8 mouse cellular contexts compared by ENCODE assay signal in the genomic region with DNA sequence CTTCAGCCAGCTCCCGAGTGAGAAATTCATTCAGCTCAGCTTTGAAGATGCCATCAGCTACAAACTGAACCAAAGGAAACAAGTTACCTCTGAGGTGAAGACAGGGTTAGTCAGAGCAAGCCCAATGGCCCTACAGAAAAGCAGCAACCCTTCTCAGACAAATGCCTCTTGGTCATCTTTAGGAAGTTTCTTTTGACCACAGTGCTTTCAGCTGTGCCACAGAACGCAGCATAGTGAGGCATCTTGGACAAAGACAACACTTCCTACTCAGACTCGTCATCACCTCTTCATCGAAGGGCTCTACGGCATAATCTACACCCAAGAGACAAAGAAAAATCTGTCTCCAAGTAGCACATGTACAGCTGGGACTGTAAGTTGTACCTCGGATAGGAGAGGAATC. TPM values are rescaled to one million over a fixed set of nuclear protein-coding genes. Genes with fewer than 3 reads are reported as not detected.
DNase-seq lines count a peak whose midpoint lies in the region; ATAC-seq and TF ChIP-seq lines count a peak whose summit lies in the region.

No protein-coding gene starts in this region.

- peak overlapping the region; percentile 92 for H3K4me2 ChIP-seq in heart, embryonic 11.5 days
- peak overlapping the region; percentile 91 for H3K4me2 ChIP-seq in heart, postnatal 0 days (ENCODE audit: low read depth, low read length)

- WGBS in heart, embryonic 11.5 days (ENCODE audit: insufficient replicate concordance) = 0% methylated on average over 6 of the region's 6 CpGs
- 1% methylated on average over 6 of the region's 6 CpGs for WGBS in heart, postnatal 0 days
- WGBS in midbrain, embryonic 10.5 days = 6% methylated on average over 6 of the region's 6 CpGs

- H3K9me3 ChIP-seq in heart, embryonic 11.5 days (replicated peaks; ENCODE audit: control insufficient read depth, low read length) = no peaks in the 10 kb centered on the region
- H3K9me3 ChIP-seq in ES-E14 (ENCODE audit: control insufficient read depth, insufficient read depth, low read depth, low read length) = no peaks in the 10 kb centered on the region
- no peaks in the 10 kb centered on the region for H3K9me3 ChIP-seq in heart, postnatal 0 days (replicated peaks; ENCODE audit: control insufficient read depth, low read length)
- no peaks in the 10 kb centered on the region for H3K9me3 ChIP-seq in midbrain, embryonic 10.5 days (replicated peaks)

- peaks cover 36% of the 10 kb centered on the region for H3K36me3 ChIP-seq in heart, embryonic 11.5 days (ENCODE audit: control insufficient read depth, insufficient read depth, low read length)
- peaks cover 52% of the 10 kb centered on the region for H3K36me3 ChIP-seq in ES-E14 (ENCODE audit: control insufficient read depth, insufficient read depth, low read length, poor library complexity, severe bottlenecking)
- H3K36me3 ChIP-seq in heart, postnatal 0 days (replicated peaks; ENCODE audit: control insufficient read depth, insufficient read depth, low read length) = peaks cover 43% of the 10 kb centered on the region
- peaks cover 50% of the 10 kb centered on the region for H3K36me3 ChIP-seq in midbrain, embryonic 10.5 days

- peak overlapping the region; percentile 98 for H3K9ac ChIP-seq in heart, embryonic 11.5 days (ENCODE audit: low read depth, low read length)
- H3K9ac ChIP-seq in ES-E14 (ENCODE audit: insufficient read depth, low read depth, low read length, poor library complexity, severe bottlenecking) = peak overlapping the region; percentile 98
- H3K9ac ChIP-seq in heart, postnatal 0 days (replicated peaks; ENCODE audit: low read depth, low read length) = peak overlapping the region; percentile 87

- TF ChIP-seq EP300 in heart, postnatal 0 days (IDR thresholded peaks at IDR 0.05; ENCODE audit: low read depth) = no peak

- peaks cover 26% of the 10 kb centered on the region for H3K4me1 ChIP-seq in heart, embryonic 11.5 days (ENCODE audit: control insufficient read depth, insufficient read depth, low read length)
- peaks cover 0 to 11% of the 10 kb centered on the region in 2 experiments; a peak in 1 of 4 replicates for H3K4me1 ChIP-seq in ES-E14 (ENCODE audit: control insufficient read depth in 2 of 2, insufficient read depth in 2 of 2, low read length in 2 of 2, poor library complexity in 1 of 2)
- H3K4me1 ChIP-seq in heart, postnatal 0 days (ENCODE audit: control insufficient read depth, insufficient read depth) = peaks cover 7% of the 10 kb centered on the region; the same call in 1 of the 2 replicates
- H3K4me1 ChIP-seq in midbrain, embryonic 10.5 days = peaks cover 40% of the 10 kb centered on the region

- TF ChIP-seq CTCF in heart, postnatal 0 days (IDR thresholded peaks at IDR 0.05; ENCODE audit: low read depth) = no peak

- peak overlapping the region; percentile 92 for H3K4me3 ChIP-seq in heart, embryonic 11.5 days (ENCODE audit: low read depth, low read length)
- H3K4me3 ChIP-seq in ES-E14 (ENCODE audit: insufficient read depth in 1 of 2, low read depth in 1 of 2, low read length in 2 of 2, poor library complexity in 1 of 2, severe bottlenecking in 1 of 2) = peak overlapping the region; percentile 91 to 95
- peak overlapping the region; percentile 62 for H3K4me3 ChIP-seq in heart, postnatal 0 days (ENCODE audit: low read depth, low read length)
- peak overlapping the region; percentile 94 for H3K4me3 ChIP-seq in midbrain, embryonic 10.5 days

- no peaks in the 10 kb centered on the region; the same call in 1 of the 2 replicates for H3K27me3 ChIP-seq in heart, embryonic 11.5 days (ENCODE audit: control insufficient read depth, insufficient read depth, low read length)
- no peaks in the 10 kb centered on the region for H3K27me3 ChIP-seq in heart, postnatal 0 days (ENCODE audit: control insufficient read depth, insufficient read depth, low read length)
- no peaks in the 10 kb centered on the region for H3K27me3 ChIP-seq in midbrain, embryonic 10.5 days (ENCODE audit: low read depth, poor library complexity, severe bottlenecking)

- peak overlapping the region; percentile 86 for H3K27ac ChIP-seq in heart, embryonic 11.5 days (ENCODE audit: low read depth, low read length)
- H3K27ac ChIP-seq in ES-E14 (ENCODE audit: insufficient read depth, low read depth, low read length, poor library complexity, severe bottlenecking) = peak overlapping the region; percentile 85; the same call in 1 of the 2 replicates
- peak overlapping the region; percentile 81 for H3K27ac ChIP-seq in heart, postnatal 0 days (ENCODE audit: low read depth)
- H3K27ac ChIP-seq in midbrain, embryonic 10.5 days (replicated peaks) = peak overlapping the region; percentile 95

- no peak for DNase-seq in heart, postnatal 4 days
- DNase-seq in ES-E14 (ENCODE audit: low read depth, low spot score) = no peak
- no peak for DNase-seq in heart, postnatal 0 days (ENCODE audit: low spot score)
- no peak for DNase-seq in midbrain, embryonic 10.5 days (ENCODE audit: low spot score)
- DNase-seq in embryo, embryonic 10.5 days (ENCODE audit: low spot score) = no peak
- DNase-seq in testis, postnatal 10 days (ENCODE audit: low spot score) = no peak
- DNase-seq in thymus, postnatal 10 days (ENCODE audit: low spot score in 2 of 2) = no peak

- in situ Hi-C loops in ES-E14 (cut with MboI; ENCODE audit: low sequenced_read_pairs in 2 of 2, unreplicated experiment in 2 of 2) = no loop called here

- no peak for ATAC-seq in heart, embryonic 11.5 days (replicated peaks; ENCODE audit: insufficient number of reproducible peaks, low FRiP score, low TSS enrichment)
- ATAC-seq in heart, postnatal 0 days (ENCODE audit: insufficient read depth, low read depth) = no peak

TF ChIP-seq in ES-E14, 5 proteins besides CTCF, POLR2A, EP300 and RAD21:
- TF ChIP-seq ZC3H11A (IDR thresholded peaks at IDR 0.05; ENCODE audit: borderline replicate concordance, low read depth, low read length) (no peak), MAFK (IDR thresholded peaks at IDR 0.05; ENCODE audit: insufficient read depth, low read depth, low read length) (no peak), ZNF384 (IDR thresholded peaks at IDR 0.05; ENCODE audit: low read depth, low read length) (no peak), HCFC1 (IDR thresholded peaks at IDR 0.05; ENCODE audit: borderline replicate concordance, insufficient read depth, low read length) (no peak), CHD2 (IDR thresholded peaks at IDR 0.05; ENCODE audit: low read depth, low read length) (no peak)

RNA-seq across cellular contexts. Expression of a gene that starts 0.9 kb away (rescaled TPM):
- polyA plus RNA-seq in heart, embryonic 11.5 days (2014; fragmentation: Nextera tagmentation; extraction: Ambion mirVana) = 591 and 608 TPM in 2 replicates
- total RNA-seq in heart, postnatal 4 days (2021) = 100 to 1,000 TPM; 440 to 487 TPM
- total RNA-seq in ES-E14 (2012; rRNA removed) = 1,655 and 1,728 TPM in 2 replicates
- 804 and 987 TPM in 2 replicates for total RNA-seq in heart, postnatal 0 days (2014; rRNA removed; ENCODE audit: low replicate concordance)
- 439 and 463 TPM in 2 replicates for polyA plus RNA-seq in heart, postnatal 0 days (2015; fragmentation: Nextera tagmentation; extraction: Ambion mirVana)
- 681 and 788 TPM in 2 replicates for polyA plus RNA-seq in midbrain, embryonic 10.5 days (2016; fragmentation: Nextera tagmentation; extraction: Ambion mirVana)

RNA-seq across cellular contexts. Expression of a gene that starts 16.8 kb away (rescaled TPM):
- 0.77 and 1.0 TPM in 2 replicates for polyA plus RNA-seq in heart, embryonic 11.5 days (2014; fragmentation: Nextera tagmentation; extraction: Ambion mirVana)
- total RNA-seq in heart, postnatal 4 days (2021) = 1 to 10 TPM; 1.3 to 1.4 TPM
- 0.31 and 0.85 TPM in 2 replicates for total RNA-seq in ES-E14 (2012; rRNA removed)
- 0.73 and 1.6 TPM in 2 replicates for total RNA-seq in heart, postnatal 0 days (2014; rRNA removed; ENCODE audit: low replicate concordance)
- polyA plus RNA-seq in heart, postnatal 0 days (2015; fragmentation: Nextera tagmentation; extraction: Ambion mirVana) = 0.59 and 0.75 TPM in 2 replicates
- polyA plus RNA-seq in midbrain, embryonic 10.5 days (2016; fragmentation: Nextera tagmentation; extraction: Ambion mirVana) = 2.9 and 10.0 TPM in 2 replicates

RNA-seq across cellular contexts. Expression of a gene that starts 52.6 kb away (rescaled TPM):
- polyA plus RNA-seq in heart, embryonic 11.5 days (2014; fragmentation: Nextera tagmentation; extraction: Ambion mirVana) = 4.9 and 5.3 TPM in 2 replicates
- total RNA-seq in heart, postnatal 4 days (2021) = 10 to 100 TPM; 31.0 to 32.5 TPM
- total RNA-seq in ES-E14 (2012; rRNA removed) = 10.7 and 15.3 TPM in 2 replicates
- total RNA-seq in heart, postnatal 0 days (2014; rRNA removed; ENCODE audit: low replicate concordance) = 23.8 and 36.8 TPM in 2 replicates
- polyA plus RNA-seq in heart, postnatal 0 days (2015; fragmentation: Nextera tagmentation; extraction: Ambion mirVana) = 3.3 and 3.5 TPM in 2 replicates
- 9.8 and 10.1 TPM in 2 replicates for polyA plus RNA-seq in midbrain, embryonic 10.5 days (2016; fragmentation: Nextera tagmentation; extraction: Ambion mirVana)
